Mouse (Mus musculus) limb, embryonic 11.5 days (tissue): ENCODE measurements around the gene Ubac2. TPM values are rescaled to one million over a fixed set of nuclear protein-coding genes. Genes with fewer than 3 reads are reported as not detected.

Source experiments
- ATAC-seq: fragments of 200-750 bp; cut with Nextera tagmentation; 2 replicates; pipeline ENCODE4 v1.8.0; 2017; ENCODE audit warnings: low read depth; ENCODE audit not compliant: insufficient number of reproducible peaks, low FRiP score, low TSS enrichment
- DNase-seq: peaks from one replicate; pipeline ENCODE4 v3.0.0-alpha.2; 2015; ENCODE audit warnings: low spot score
- H3K27ac ChIP-seq: fragments of 300-500 bp; sonication (generic); replicated peaks from 2 replicates; pipeline ENCODE4 v1.5.1; 2014; ENCODE audit warnings: low read depth, mild to moderate bottlenecking, low read length
- H3K27me3 ChIP-seq: fragments of 300-500 bp; sonication (generic); 2 replicates; pipeline ENCODE4 v1.6.1; 2014; ENCODE audit warnings: mild to moderate bottlenecking, low read length, mixed read lengths; ENCODE audit not compliant: control insufficient read depth, insufficient read depth
- H3K36me3 ChIP-seq: fragments of 300-500 bp; sonication (generic); 2 replicates; pipeline ENCODE4 v1.6.1; 2014; ENCODE audit warnings: mild to moderate bottlenecking, low read length, moderate library complexity, mixed read lengths; ENCODE audit not compliant: control insufficient read depth, insufficient read depth
- H3K4me1 ChIP-seq: fragments of 300-500 bp; sonication (generic); 2 replicates; pipeline ENCODE4 v1.6.1; 2014; ENCODE audit warnings: low read length, mixed read lengths; ENCODE audit not compliant: control insufficient read depth, insufficient read depth
- H3K4me2 ChIP-seq: fragments of 300-500 bp; sonication (generic); 2 replicates; pipeline ENCODE4 v1.6.1; 2014; ENCODE audit warnings: low read depth, mild to moderate bottlenecking, moderate library complexity; ENCODE audit not compliant: severe bottlenecking
- H3K4me3 ChIP-seq: fragments of 300-500 bp; sonication (generic); 2 replicates; pipeline ENCODE4 v1.5.1; 2014; ENCODE audit warnings: low read depth, low read length
- H3K9ac ChIP-seq: fragments of 300-500 bp; sonication (generic); 2 replicates; pipeline ENCODE4 v1.6.1; 2014; ENCODE audit warnings: mild to moderate bottlenecking, low read length
- H3K9me3 ChIP-seq: fragments of 300-500 bp; sonication (generic); 2 replicates; pipeline ENCODE4 v1.6.1; 2016; ENCODE audit warnings: low read length; ENCODE audit not compliant: control insufficient read depth
- WGBS: fragments of 180-500 bp; shearing (Covaris S2); extraction: QIAGEN DNeasy Blood & Tissue Kit; methylation state at CpG from one replicate; pipeline ENCODE4 v1.1.7; 2014; 5-methylcytosine and 5-hydroxymethylcytosine counted together
- polyA plus RNA-seq: library from polyadenylated mRNA; unstranded; fragments of >200 nt; fragmentation: Nextera tagmentation; extraction: Ambion mirVana; gene quantifications from 2 replicates; pipeline ENCODE4 v1.2.1, GENCODE M21; 2014

Gene Ubac2
- polyA plus RNA-seq, 1 experiment from 2014 or later: 75.4 TPM

- Histone ChIP-seq H3K4me1 (no peaks in the 10 kb centered on the region), H3K36me3 (0 out of 2 replicates have a peak, but pooled peaks cover 3% of the 10 kb centered on the region), H3K27ac (no peak overlapping the region), H3K4me3 (no peak overlapping the region), H3K9me3 (no peaks in the 10 kb centered on the region), H3K27me3 (no peaks in the 10 kb centered on the region), H3K9ac (no peak overlapping the region), H3K4me2 (no peak overlapping the region)
- WGBS: 95% methylated on average over 3 of the region's 3 CpGs
- DNase-seq (no peak), ATAC-seq (no peak)
These were observed 61.2 kb downstream of the Ubac2 start for GRCm38 (mm10) chr14:121939582-121939981.

GRCm38 (mm10) chr14:121946131-121946530 lies 67.7 kb downstream of the Ubac2 start:
- H3K4me3 ChIP-seq: no peak overlapping the region
- no peaks in the 10 kb centered on the region for H3K36me3 ChIP-seq
- H3K4me1 ChIP-seq: no peaks in the 10 kb centered on the region
- no peak overlapping the region for H3K27ac ChIP-seq
- no peaks in the 10 kb centered on the region for H3K9me3 ChIP-seq
- H3K27me3 ChIP-seq: no peaks in the 10 kb centered on the region
- H3K9ac ChIP-seq: no peak overlapping the region
- DNase-seq: no peak
- 85% methylated on average over 5 of the region's 5 CpGs for WGBS
- H3K4me2 ChIP-seq: no peak overlapping the region
- no peak for ATAC-seq

- Histone ChIP-seq H3K36me3 (no peaks in the 10 kb centered on the region), H3K27ac (no peak overlapping the region), H3K27me3 (no peaks in the 10 kb centered on the region), H3K4me2 (no peak overlapping the region), H3K4me3 (no peak overlapping the region), H3K4me1 (no peaks in the 10 kb centered on the region), H3K9ac (no peak overlapping the region), H3K9me3 (no peaks in the 10 kb centered on the region)
- 71% methylated on average over 8 of the region's 8 CpGs for WGBS
- ATAC-seq (no peak), DNase-seq (no peak)
These were observed 68.3 kb downstream of the Ubac2 start for GRCm38 (mm10) chr14:121946728-121947127.

- Histone ChIP-seq H3K36me3 (no peaks in the 10 kb centered on the region), H3K9me3 (no peaks in the 10 kb centered on the region), H3K4me1 (no peaks in the 10 kb centered on the region), H3K4me2 (no peak overlapping the region), H3K27me3 (no peaks in the 10 kb centered on the region), H3K9ac (no peak overlapping the region), H3K4me3 (no peak overlapping the region), H3K27ac (no peak overlapping the region)
- no peak for ATAC-seq
- 70% methylated on average over 8 of the region's 8 CpGs for WGBS
- no peak for DNase-seq
These were observed 68.9 kb downstream of the Ubac2 start for GRCm38 (mm10) chr14:121947201-121947760.

- H3K4me1 ChIP-seq: no peaks in the 10 kb centered on the region
- H3K4me3 ChIP-seq: no peak overlapping the region
- H3K27me3 ChIP-seq: no peaks in the 10 kb centered on the region
- no peak overlapping the region for H3K4me2 ChIP-seq
- DNase-seq: no peak
- H3K9me3 ChIP-seq: no peaks in the 10 kb centered on the region
- no peaks in the 10 kb centered on the region for H3K36me3 ChIP-seq
- H3K27ac ChIP-seq: no peak overlapping the region
- H3K9ac ChIP-seq: no peak overlapping the region
- no peak for ATAC-seq
- WGBS: 92% methylated on average over 3 of the region's 3 CpGs
These were observed 69.5 kb downstream of the Ubac2 start for GRCm38 (mm10) chr14:121947966-121948365.

- ATAC-seq: no peak
- H3K4me1 ChIP-seq: no peaks in the 10 kb centered on the region
- no peak overlapping the region for H3K9ac ChIP-seq
- no peaks in the 10 kb centered on the region for H3K27me3 ChIP-seq
- H3K9me3 ChIP-seq: no peaks in the 10 kb centered on the region
- H3K27ac ChIP-seq: no peak overlapping the region
- no peak for DNase-seq
- 99% methylated on average over 3 of the region's 3 CpGs for WGBS
- H3K4me3 ChIP-seq: no peak overlapping the region
- H3K36me3 ChIP-seq: no peaks in the 10 kb centered on the region
- no peak overlapping the region for H3K4me2 ChIP-seq
These were observed 71.0 kb downstream of the Ubac2 start for GRCm38 (mm10) chr14:121949436-121949835.

- ATAC-seq (no peak), DNase-seq (no peak)
- H3K27ac ChIP-seq: no peak overlapping the region
- H3K9me3 ChIP-seq: no peaks in the 10 kb centered on the region
- no peak overlapping the region for H3K4me2 ChIP-seq
- H3K27me3 ChIP-seq: no peaks in the 10 kb centered on the region
- no peak overlapping the region for H3K4me3 ChIP-seq
- WGBS: 94% methylated on average over 5 of the region's 5 CpGs
- H3K4me1 ChIP-seq: no peaks in the 10 kb centered on the region
- no peak overlapping the region for H3K9ac ChIP-seq
- H3K36me3 ChIP-seq: no peaks in the 10 kb centered on the region
These were observed 71.5 kb downstream of the Ubac2 start for GRCm38 (mm10) chr14:121949897-121950296.

GRCm38 (mm10) chr14:121951399-121952045 lies 73.1 kb downstream of the Ubac2 start:
- Histone ChIP-seq H3K4me3 (no peak overlapping the region), H3K4me2 (no peak overlapping the region), H3K27ac (no peak overlapping the region), H3K4me1 (no peaks in the 10 kb centered on the region), H3K27me3 (no peaks in the 10 kb centered on the region), H3K9me3 (no peaks in the 10 kb centered on the region), H3K36me3 (no peaks in the 10 kb centered on the region), H3K9ac (no peak overlapping the region)
- DNase-seq: no peak
- 78% methylated on average over 2 of the region's 2 CpGs for WGBS
- no peak for ATAC-seq

GRCm38 (mm10) chr14:121952046-121952400 lies 73.6 kb downstream of the Ubac2 start:
- 81% methylated on average over 5 of the region's 5 CpGs for WGBS
- Histone ChIP-seq H3K9ac (no peak overlapping the region), H3K27ac (no peak overlapping the region), H3K36me3 (no peaks in the 10 kb centered on the region), H3K27me3 (no peaks in the 10 kb centered on the region), H3K9me3 (no peaks in the 10 kb centered on the region), H3K4me3 (no peak overlapping the region), H3K4me1 (no peaks in the 10 kb centered on the region), H3K4me2 (no peak overlapping the region)
- ATAC-seq (no peak), DNase-seq (no peak)
